Mouse (Mus musculus) adrenal gland (tissue): Measurements from ENCODE around the gene Atf3.

Source experiments
- intact Hi-C: fragments of 180-260 bp; cut with DNase I; formaldehyde crosslinking; loops from one replicate; pipeline ENCODE4 v1.15.1; 2025

The Atf3 gene

DNA sequence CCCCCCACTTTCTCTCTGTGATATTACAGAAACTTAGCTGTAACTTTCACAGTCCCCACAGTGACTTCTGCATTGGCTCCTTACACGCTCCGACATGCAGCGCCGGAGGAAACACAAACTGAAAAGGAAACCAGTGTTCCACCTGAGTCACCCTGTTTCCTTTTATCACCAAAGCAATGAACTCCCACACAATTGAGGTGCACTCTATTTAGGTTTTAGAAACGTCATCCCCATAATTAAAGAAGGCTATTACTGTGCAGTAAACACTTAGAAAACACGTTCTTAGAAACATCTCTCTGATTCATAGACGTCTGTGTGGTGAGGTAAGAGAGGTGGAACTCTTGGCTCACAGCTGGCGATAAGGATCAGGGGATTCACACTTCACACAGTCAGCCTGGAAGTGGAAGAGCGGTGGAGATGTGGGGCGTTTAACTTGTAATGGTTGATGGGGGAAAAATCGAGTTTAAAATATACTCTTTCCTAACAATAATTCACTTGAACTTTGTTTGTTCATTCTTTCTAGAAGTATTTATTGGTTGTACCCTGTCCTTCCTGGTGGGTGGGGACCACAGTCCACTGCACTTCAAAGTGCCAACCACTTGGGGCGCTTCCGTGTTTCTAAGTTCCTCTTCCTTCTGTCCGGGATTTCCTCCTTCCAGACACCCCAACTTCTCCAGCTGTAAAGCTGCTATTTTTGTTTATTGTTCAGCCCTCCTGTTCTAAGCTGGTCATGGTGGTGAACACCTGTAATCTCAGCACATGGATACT lies 24.0 kb downstream of the Atf3 start:
- intact Hi-C loops = loop anchor here (5.0 kb wide), 1 partner anchor 78 kb away; no protein-coding TSS in a partner anchor

- intact Hi-C loops = loop anchor here (5.0 kb wide), 1 partner anchor 80 kb away; no protein-coding TSS in a partner anchor
Measured at GRCm38 (mm10) chr1:191192751-191193150, 25.1 kb downstream of the Atf3 start.

DNA sequence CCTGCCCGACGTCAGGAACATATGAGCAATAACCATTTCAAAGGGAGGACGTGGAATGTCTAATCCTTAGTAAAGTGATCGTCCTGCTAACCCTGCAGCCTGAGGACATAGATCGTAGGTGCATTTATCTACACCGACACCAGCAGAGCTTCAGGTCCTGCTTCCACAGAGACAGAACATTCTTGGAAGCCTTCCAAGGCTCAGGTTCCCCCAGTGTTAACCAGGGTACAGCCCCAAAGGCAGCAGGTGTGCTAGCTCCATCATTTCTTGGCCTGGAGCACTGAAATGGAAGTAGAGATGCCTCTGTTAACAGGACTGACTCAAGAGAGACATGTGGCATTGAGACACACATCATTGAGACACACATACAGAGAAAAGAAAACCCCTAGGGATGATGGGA lies 25.6 kb downstream of the Atf3 start:
- intact Hi-C loops = loop anchor here (5.0 kb wide), 1 partner anchor 80 kb away; no protein-coding TSS in a partner anchor

DNA sequence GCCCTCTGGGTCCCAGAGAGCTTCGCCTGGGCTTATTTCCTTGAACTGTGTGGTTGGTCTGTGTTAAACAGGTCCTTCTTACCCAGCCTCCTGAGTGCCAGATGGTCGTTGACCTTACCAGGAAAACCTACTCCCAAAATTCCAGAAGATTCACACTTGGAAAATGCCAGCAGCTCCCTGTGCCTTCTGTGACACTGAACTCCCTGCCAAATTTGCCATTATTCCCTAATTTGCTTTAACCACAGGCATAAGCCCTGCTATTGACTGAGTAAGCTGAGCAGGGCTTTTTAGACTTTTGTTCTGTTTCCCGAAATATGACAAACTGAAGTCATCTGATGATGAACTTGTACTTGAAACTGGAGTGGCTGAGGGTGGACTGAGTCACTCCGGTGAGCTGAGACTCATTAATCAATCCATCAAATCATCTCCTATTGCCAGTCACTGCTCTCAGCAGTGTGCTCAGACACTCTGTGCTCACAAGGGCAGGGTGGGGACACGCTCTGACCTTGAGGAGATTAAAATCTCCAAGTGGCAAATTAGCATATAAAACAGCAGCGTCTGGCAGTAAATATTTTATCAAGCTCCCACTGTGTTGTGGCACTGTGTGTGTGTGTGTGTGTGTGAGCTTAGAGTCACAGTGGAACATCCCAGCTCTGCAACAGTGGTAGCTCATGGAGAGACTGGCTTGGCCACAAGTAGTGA lies 28.0 kb downstream of the Atf3 start:
- intact Hi-C loops = loop anchor here (5.0 kb wide), 2 partner anchors 32 to 82 kb away; no protein-coding TSS in a partner anchor

GRCm38 (mm10) chr1:191186386-191186770 lies 31.5 kb downstream of the Atf3 start:
- intact Hi-C loops = loop anchor here (5.0 kb wide), 1 partner anchor 36 kb away; no protein-coding TSS in a partner anchor

DNA sequence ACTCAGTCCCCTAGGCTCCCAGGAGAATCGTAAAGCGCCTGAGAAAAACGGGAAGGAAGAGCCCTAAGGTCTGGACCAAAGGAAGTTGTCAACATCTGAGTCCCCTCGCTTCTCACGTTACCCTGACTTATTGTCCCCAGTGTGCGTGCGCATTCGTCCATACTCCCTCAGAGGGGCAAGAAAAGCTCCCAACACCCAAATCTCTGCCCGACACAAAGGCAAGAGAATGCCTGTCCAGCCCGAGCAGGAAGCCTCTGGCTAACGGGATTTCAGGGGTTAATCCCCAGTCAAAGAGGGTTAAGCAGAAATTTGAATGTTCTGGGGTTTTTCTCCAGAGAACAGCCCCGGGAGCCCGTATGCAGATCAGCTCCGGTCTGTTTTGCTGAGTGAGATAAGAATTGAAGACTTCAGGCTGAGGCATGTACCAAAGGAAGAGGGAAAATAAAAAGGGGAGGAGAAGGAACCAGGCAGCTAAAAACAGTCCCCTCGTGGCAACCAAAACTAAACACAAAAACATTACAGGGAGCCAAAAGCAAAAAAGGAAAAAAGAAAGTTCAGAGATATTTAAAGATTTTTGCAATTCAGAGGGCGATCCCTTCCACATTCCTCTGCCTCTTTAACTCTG lies 32.0 kb downstream of the Atf3 start:
- intact Hi-C loops = loop anchor here (5.0 kb wide), 1 partner anchor 36 kb away; no protein-coding TSS in a partner anchor

DNA sequence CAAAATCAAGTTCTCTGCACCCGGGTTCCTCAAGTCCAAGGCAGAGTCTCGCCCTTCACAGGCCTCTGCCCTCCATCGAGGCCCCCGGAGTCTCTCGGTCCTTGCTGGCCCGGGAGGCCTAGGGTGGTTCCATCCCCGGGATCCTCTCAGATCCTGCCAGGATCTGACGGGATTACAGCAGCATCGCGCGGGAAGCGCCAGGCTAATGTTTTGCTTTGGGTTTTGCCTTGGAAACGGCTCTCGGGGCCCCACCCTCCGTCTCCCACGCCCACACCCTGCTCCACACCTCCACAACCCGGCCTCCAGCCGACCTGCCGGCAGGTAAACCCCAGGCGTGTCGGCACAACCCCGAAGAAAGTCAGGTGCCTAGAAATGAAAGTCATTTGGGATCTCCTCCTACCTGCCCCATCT lies 33.0 kb downstream of the Atf3 start:
- intact Hi-C loops = loop anchor here (5.0 kb wide), 1 partner anchor 37 kb away; no protein-coding TSS in a partner anchor

- intact Hi-C loops = no loop called here
Measured at GRCm38 (mm10) chr1:191184066-191184815, 33.6 kb downstream of the Atf3 start.

GRCm38 (mm10) chr1:191183163-191184065 lies 34.4 kb downstream of the Atf3 start:
- intact Hi-C loops = no loop called here

DNA sequence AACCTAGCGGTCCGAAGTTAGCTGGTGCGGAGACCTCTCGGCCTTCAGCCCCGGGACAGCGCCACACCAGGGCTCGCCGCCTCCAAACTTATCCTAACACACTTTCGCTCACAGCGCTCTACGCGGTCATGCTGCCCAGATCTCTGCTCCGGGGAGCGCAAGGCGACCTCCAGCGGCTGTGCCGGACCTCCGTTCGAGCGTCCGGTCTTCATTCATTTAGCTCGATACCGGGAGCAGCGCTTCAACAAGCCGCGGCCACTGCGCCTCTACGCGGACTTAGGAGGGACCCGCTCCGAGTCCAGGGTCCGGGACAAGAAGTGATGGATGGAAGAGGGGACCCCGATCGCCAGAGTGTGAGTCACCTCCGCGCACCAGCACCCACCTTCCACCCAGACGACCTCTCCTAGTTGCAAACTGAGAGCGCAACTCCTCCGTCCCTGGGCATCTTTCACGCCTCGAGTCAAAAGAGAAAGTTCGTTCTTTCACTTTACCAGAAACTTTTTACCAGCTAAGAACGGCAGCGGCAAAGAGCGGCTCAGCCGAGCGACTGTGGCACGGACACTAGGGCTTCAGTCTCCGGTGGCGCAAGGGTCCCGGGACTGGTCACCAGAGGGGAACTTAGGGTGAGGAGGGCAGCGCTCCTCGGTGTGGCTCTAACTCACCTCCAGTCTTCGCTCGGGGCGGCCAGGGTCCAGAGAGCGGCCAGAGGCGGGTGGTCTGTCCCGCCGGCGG lies 35.2 kb downstream of the Atf3 start:
- intact Hi-C loops = no loop called here

- intact Hi-C loops = no loop called here
Measured at GRCm38 (mm10) chr1:191181469-191182259, 36.2 kb downstream of the Atf3 start.

DNA sequence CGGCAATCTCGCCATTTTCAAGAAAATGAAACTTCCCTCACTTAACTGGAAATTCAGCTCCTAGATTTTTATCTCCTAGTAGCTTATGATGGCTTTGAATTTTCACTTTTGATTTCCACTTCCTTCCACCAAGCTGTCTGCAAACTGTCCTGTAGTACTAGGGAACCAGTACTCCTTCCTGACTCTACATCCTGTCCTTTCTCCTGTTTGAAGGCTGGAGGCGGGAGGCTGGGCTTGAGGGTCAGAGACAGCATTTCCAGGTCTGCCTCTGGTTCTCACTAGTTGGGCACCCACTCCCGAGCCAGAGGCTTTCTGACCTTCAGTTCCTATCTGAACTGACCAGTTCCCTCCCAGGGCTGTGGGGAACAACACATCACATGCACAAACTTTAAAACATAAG lies 37.4 kb downstream of the Atf3 start:
- intact Hi-C loops = no loop called here

DNA sequence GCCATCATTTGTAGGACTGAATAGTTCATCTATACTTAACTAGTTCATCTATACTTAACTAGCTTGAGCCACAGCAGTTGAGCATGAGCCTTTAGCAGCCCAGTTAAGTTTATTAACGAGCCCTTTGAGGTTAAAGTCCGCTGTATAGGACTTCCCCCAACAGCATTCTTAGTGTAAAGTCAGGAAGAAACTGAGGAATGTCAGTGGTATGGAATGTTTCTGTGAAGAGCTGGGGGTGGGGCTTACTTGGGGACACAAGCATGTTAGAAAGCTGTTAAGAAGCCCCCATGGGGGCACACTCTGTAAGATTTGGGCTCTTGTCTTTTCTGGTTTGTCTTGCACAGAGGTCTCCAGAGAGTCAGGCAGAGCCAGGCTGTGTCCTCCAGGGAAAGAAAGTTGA lies 38.0 kb downstream of the Atf3 start:
- intact Hi-C loops = no loop called here

GRCm38 (mm10) chr1:191178511-191179188 lies 39.2 kb downstream of the Atf3 start:
- intact Hi-C loops = no loop called here

DNA sequence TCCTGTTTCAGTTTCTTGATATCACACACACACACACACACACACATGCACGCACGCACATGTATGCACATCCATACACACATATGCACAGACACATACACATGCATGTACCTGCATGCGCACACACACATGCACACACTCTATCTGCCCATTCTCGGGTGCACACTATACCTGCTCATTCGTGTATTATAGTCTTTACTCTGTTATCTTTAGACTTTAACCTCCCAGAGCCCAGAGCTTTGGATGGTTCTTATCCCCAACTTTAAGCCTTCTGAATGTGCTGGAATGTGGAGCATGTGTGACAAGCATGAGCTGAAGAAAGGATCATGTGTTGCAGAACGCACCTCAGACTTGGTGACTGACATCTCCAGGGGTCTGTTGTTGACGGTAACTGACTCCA lies 41.0 kb downstream of the Atf3 start:
- intact Hi-C loops = no loop called here

GRCm38 (mm10) chr1:191172487-191172886 lies 45.4 kb downstream of the Atf3 start:
- intact Hi-C loops = no loop called here

- intact Hi-C loops = no loop called here
Measured at GRCm38 (mm10) chr1:191170444-191170843, 47.4 kb downstream of the Atf3 start.

DNA sequence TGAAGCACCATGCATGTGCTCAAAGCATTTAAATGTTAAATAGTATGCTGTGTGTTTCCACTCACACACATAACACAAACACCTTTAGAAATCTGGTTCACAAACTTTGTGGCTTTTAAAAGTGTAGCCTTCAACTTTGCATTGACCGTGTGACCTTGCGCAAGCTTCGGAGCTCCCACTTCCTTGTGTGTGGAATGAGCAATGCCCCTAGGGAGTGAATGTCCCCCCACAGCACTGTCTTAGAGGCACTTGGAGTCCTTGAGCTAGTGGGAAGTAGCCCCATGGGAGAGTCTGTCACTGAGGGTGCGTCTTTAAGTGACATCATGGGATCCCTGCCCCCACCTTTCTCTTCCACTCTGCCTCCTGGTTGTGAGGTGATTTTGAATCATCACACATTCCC lies 51.6 kb downstream of the Atf3 start:
- intact Hi-C loops = no loop called here
